ENCODE assay signal across 8 mouse cellular contexts in the genomic region with DNA sequence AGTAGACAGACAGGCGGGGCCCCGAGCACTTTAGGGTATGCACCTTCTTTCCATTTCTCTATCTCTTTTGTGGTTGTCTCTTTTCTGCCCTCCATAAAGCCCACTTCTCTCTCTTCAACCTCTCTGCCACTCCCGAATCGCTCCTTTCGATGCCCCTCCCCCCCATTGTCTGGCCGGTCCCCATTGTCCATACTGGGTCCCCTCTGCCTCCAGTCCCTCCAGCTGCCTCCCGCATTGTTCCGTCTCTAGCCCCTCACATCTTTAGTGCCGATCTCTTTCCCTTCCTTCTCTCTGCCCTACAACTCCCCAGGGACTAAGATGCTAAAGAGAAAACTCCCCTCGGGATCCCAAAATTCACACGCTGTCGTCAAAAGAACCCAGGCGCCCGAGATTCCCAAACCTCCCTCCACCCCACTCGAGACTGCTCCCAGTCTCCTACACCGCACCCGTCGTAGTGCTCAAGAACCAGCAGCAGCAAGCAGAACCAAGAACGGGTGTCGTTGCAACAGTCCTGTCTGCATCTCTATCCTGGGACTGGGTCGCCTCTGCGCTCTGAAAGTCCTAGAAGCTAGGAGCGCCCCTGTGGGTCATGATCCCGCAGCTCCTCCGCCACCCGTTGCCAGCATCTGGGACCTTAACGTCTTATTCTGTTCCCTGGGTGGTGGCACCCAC. TPM values are rescaled to one million over a fixed set of nuclear protein-coding genes. Genes with fewer than 3 reads are reported as not detected.
DNase-seq lines count a peak whose midpoint lies in the region; ATAC-seq and TF ChIP-seq lines count a peak whose summit lies in the region.

No protein-coding gene starts in this region.

- H3K36me3 ChIP-seq in ES-Bruce4 (ENCODE audit: control insufficient read depth, insufficient read depth, low read length, poor library complexity, severe bottlenecking), result no peaks in the 10 kb centered on the region
- no peaks in the 10 kb centered on the region for H3K36me3 ChIP-seq in heart, postnatal 0 days (replicated peaks; ENCODE audit: control insufficient read depth, insufficient read depth, low read length)
- H3K36me3 ChIP-seq in midbrain, embryonic 10.5 days, result no peaks in the 10 kb centered on the region

- peak; percentile 87 for DNase-seq in heart, adult 11 months
- no peak for DNase-seq in heart, adult 9 months (ENCODE audit: low spot score in 2 of 2)
- DNase-seq in heart, postnatal 0 days (ENCODE audit: low spot score), result no peak
- DNase-seq in midbrain, embryonic 10.5 days (ENCODE audit: low spot score), result peak; percentile 59
- no peak for DNase-seq in T-cell, adult 2 months (ENCODE audit: low spot score)
- DNase-seq in spleen, postnatal 10 days (ENCODE audit: low spot score in 2 of 2), result no peak

- TF ChIP-seq EP300 in ES-Bruce4 (IDR thresholded peaks at IDR 0.05; ENCODE audit: insufficient read depth, low read depth, low read length), result no peak
- TF ChIP-seq EP300 in heart, postnatal 0 days (IDR thresholded peaks at IDR 0.05; ENCODE audit: low read depth), result no peak

- under 1% methylated on average over 27 of the region's 27 CpGs for WGBS in heart, postnatal 0 days
- under 1% methylated on average over 27 of the region's 27 CpGs for WGBS in midbrain, embryonic 10.5 days

- no peaks in the 10 kb centered on the region for H3K9me3 ChIP-seq in ES-Bruce4 (replicated peaks; ENCODE audit: control insufficient read depth, insufficient read depth, low read length, poor library complexity, severe bottlenecking)
- no peaks in the 10 kb centered on the region for H3K9me3 ChIP-seq in heart, postnatal 0 days (replicated peaks; ENCODE audit: control insufficient read depth, low read length)
- H3K9me3 ChIP-seq in midbrain, embryonic 10.5 days (replicated peaks), result no peaks in the 10 kb centered on the region

- peak overlapping the region; percentile 55 for H3K4me3 ChIP-seq in ES-Bruce4 (ENCODE audit: low read depth, low read length)
- H3K4me3 ChIP-seq in heart, postnatal 0 days (ENCODE audit: low read depth, low read length), result peak overlapping the region; percentile 42
- peak overlapping the region; percentile 59 for H3K4me3 ChIP-seq in midbrain, embryonic 10.5 days

- ATAC-seq in heart, postnatal 0 days (ENCODE audit: insufficient read depth, low read depth), result no peak
- no peak for ATAC-seq in frontal cortex, adult (ENCODE audit: low TSS enrichment)

- TF ChIP-seq POLR2A in ES-Bruce4 (IDR thresholded peaks at IDR 0.05; ENCODE audit: insufficient read depth, low read length), result no peak

- no peak for TF ChIP-seq CTCF in ES-Bruce4 (IDR thresholded peaks at IDR 0.05; ENCODE audit: low read depth, low read length)
- TF ChIP-seq CTCF in heart, postnatal 0 days (IDR thresholded peaks at IDR 0.05; ENCODE audit: low read depth), result no peak

- H3K27ac ChIP-seq in ES-Bruce4 (ENCODE audit: insufficient read depth, low read length), result no peak overlapping the region
- H3K27ac ChIP-seq in heart, postnatal 0 days (ENCODE audit: low read depth), result no peak overlapping the region
- H3K27ac ChIP-seq in midbrain, embryonic 10.5 days (replicated peaks), result peak overlapping the region; percentile 77

- H3K4me1 ChIP-seq in ES-Bruce4 (ENCODE audit: control insufficient read depth, insufficient read depth, low read length), result no peaks in the 10 kb centered on the region
- H3K4me1 ChIP-seq in heart, postnatal 0 days (ENCODE audit: control insufficient read depth, insufficient read depth), result peaks cover 11% of the 10 kb centered on the region; the same call in 1 of the 2 replicates
- peaks cover 43% of the 10 kb centered on the region for H3K4me1 ChIP-seq in midbrain, embryonic 10.5 days

- 0 out of 2 replicates have a peak, but pooled peaks cover 1% of the 10 kb centered on the region for H3K27me3 ChIP-seq in ES-Bruce4 (ENCODE audit: control insufficient read depth, insufficient read depth, low read length, poor library complexity, severe bottlenecking)
- H3K27me3 ChIP-seq in heart, postnatal 0 days (ENCODE audit: control insufficient read depth, insufficient read depth, low read length), result peaks cover 90% of the 10 kb centered on the region
- H3K27me3 ChIP-seq in midbrain, embryonic 10.5 days (ENCODE audit: low read depth, poor library complexity, severe bottlenecking), result peaks cover 100% of the 10 kb centered on the region

- peak overlapping the region; percentile 59 for H3K4me2 ChIP-seq in heart, postnatal 0 days (ENCODE audit: low read depth, low read length)

- peak overlapping the region; percentile 45 for H3K9ac ChIP-seq in ES-Bruce4 (ENCODE audit: low read depth, poor library complexity, severe bottlenecking)
- no peak overlapping the region for H3K9ac ChIP-seq in heart, postnatal 0 days (replicated peaks; ENCODE audit: low read depth, low read length)

RNA-seq across cellular contexts. Expression of gene Ngfr, which starts 0.6 kb away (rescaled TPM):
- 2.0 and 2.2 TPM in 2 replicates for polyA plus RNA-seq in ES-Bruce4 (2011; ENCODE audit: insufficient read depth, insufficient read length, low read depth, missing spikeins)
- total RNA-seq in heart, postnatal 0 days (2014; rRNA removed; ENCODE audit: low replicate concordance), result 1.1 and 2.0 TPM in 2 replicates
- polyA plus RNA-seq in heart, postnatal 0 days (2015; fragmentation: Nextera tagmentation; extraction: Ambion mirVana), result 1.5 and 1.7 TPM in 2 replicates
- polyA plus RNA-seq in midbrain, embryonic 10.5 days (2016; fragmentation: Nextera tagmentation; extraction: Ambion mirVana), result 17.9 and 22.5 TPM in 2 replicates

Comparison
In these comparisons a context has a peak if more than half of its experiments do, and no peak if none do; other contexts are left out.
1. DNase-seq: peak in heart, adult 11 months (single experiment) and midbrain, embryonic 10.5 days (single experiment); none in heart, adult 9 months (0 of 2), heart, postnatal 0 days (single experiment), T-cell, adult 2 months (single experiment) and spleen, postnatal 10 days (0 of 2).
2. Peak in every context shown above with its lines, with median percentiles within 50 percentile points of each other: H3K4me3 ChIP-seq.